Mouse (Mus musculus) lung, postnatal 36 days (tissue): ENCODE results near the gene Myo9b.
"Not testable (repeated sequence)": the region's sequence is repeated elsewhere in the genome, so short reads cannot be mapped to it uniquely, and the experiment has no call there.

Experiments used
- DNase-seq: peaks from one replicate; pipeline ENCODE4 v3.0.0; 2022; ENCODE audit warnings: mixed read lengths

Myo9b gene

DNA sequence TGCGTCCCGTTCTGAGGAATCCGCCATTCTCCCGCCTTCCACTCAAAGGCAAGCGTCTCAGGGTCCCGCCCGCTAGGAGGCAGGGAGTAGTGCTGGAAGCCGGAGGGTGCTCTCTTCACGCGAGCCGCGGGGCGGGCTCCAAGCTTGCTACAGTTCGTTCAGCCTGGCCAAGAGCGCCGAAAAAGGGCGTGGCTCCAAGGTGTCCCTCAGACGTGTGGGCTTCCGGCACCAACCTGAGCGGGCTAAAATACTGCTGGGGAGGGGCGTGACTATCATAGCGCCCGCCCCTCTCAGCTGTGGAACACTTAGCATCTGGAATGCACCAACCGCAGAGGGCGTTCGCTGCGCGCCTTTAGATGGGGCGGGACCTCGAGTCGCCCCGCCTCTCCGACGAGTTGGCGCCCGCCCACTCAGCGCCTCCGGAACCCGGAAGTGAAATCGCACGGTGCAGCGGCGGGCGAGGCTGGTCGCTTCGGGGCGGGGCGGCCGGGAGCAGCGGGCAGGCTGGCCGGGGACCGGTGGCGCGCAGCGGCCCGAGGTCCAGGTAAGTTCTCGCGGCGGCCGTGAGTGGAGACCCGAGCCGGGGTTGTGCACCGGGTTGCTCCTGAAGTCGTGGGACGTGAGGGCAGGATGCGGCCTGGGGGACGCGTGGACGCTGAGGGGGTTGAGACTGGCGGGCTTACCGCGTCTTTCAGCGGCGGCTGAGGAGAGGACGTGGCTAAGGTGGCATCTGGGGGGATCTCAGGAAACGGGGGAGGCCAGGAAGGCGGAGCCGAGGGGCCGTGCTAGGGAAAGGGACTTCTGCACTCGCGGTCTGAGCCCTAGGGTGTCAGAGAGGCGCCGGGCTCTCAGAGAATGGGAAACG, at the start of gene Myo9b, which contains the start of gene Haus8:
Myo9b (plus strand) TSS at position 429 of the 865 bp plus-strand sequence.
Haus8 (minus strand) TSS at position 649 of the 865 bp plus-strand sequence.
- peak; percentile 99 for DNase-seq

DNA sequence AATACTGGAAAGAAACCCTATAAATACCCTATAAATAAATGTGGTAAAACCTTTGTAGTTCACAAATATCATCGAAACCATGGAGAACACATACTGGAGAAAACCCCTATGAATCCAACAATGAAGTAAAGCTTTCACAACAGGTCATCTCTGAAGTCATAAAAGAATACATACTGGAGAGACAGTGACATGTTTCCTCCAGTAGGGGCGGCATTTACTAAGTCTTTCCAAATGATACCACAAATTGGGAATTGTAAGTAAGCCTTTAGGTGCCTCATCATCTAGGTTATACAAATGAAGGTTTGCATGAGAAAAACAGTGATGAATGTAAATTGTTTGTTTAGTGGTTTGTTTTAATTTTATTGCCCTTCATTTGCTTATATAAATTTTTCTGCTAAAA, 48.0 kb upstream of the Myo9b start:
- DNase-seq = peak; percentile 76

DNA sequence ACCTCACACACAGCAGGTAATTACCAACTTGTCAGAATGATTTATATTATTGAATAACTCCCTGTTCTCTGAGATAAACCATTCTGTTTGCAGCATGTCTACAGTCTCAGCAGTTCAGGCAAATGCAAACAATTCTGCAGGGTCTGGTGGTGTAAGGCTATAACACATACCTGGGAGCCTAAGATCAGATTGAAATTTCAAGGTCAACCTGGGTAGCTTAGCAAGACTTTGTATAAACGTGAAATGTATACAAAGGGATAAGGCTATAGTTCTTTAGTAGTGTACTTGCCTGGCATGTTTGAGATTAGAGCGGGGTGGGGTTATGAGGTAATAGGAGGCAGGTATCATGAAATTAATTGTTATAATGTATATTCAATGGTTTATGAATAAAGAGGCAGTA, 29.8 kb upstream of the Myo9b start:
- DNase-seq = no peak

DNA sequence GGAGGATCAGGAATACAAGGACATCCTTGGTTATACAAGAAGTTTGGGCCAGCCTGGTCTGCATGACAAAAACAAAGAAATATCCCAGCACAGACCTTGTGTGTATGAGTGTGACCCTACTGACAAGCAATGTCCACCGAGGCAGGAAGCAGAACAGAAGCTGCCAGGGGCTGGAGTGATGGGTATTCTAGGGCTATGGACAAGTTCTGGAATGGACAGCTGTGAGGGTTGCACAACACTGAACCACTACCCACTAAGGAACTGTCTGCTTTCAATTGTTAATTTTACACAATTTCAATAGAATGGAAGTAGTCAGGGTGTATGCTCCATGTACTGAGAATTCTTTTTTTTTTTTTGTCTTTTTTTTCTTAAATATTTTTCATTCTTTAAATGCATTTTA, 24.3 kb upstream of the Myo9b start:
- DNase-seq = no peak

DNA sequence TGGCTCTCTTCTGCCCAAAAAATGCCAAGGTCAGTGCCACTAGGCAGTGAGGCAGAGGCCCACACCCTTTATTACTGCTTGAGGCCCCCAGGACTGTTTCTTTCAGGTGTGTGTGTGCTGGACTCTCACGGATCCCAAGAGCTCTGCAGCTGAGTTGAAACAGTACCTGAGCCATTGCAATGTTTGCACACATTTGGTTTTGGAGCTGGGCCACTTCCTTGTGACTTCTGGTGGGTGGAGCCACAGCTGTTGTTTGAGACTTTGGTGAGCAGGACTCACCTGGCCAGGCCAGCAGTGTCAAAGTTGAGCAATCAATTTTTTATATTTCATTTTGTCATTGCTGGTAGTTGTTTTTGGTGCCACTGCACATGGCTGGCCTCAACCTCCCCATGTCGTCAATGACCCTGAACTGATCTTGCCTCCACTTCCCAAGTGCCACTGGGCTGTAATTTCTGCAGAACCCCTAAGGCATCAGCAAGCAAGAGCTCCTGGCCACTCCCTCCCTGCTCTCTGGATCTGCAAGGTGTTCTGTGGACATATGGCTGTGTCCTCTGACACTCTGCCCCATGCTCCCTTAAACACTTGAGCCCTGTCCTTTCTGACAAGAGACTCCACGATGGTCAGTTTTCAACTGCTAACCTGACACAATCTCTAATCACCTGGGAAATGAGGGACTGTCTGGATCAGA, 15.8 kb upstream of the Myo9b start:
- DNase-seq = peak; percentile 89

DNA sequence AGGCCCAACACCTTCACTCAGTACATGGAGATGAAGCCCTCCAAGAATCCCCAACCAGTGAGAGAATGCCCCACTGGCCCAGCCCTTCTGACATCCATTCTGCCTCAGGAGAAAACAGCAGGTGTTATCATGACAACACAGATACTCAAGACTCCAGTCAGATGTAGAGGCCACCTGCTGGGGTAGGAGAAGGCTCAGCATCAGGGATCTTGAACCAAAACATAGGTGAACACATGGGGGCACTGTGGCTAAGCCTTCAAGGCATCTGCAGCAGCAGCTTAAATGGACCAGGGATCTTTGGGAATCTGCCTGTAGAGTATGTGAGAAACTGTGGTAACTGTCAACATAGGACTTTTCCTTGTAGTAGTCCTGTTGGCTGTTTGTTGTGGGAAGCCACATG, 11.3 kb upstream of the Myo9b start:
- DNase-seq = peak; percentile 58

DNA sequence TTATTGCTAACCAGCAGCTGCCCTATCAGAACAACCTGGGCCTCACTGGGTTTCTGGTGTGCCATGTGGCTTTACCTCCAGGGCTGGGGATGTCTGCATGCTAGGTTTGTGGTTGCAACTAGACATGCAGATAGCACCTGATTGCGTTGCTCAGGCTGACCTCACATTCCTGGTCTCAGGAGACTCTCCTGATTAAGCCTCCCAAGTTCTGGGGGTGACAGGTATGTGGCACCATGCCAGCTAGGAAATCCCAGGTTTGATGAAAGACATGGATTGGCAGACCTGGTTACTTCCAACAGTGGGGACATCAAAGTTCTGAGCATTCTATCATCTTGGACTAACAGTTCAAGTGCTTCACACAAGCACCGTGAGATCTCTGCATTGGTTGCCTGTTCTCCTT, 4.8 kb upstream of the Myo9b start:
- DNase-seq = no peak

DNA sequence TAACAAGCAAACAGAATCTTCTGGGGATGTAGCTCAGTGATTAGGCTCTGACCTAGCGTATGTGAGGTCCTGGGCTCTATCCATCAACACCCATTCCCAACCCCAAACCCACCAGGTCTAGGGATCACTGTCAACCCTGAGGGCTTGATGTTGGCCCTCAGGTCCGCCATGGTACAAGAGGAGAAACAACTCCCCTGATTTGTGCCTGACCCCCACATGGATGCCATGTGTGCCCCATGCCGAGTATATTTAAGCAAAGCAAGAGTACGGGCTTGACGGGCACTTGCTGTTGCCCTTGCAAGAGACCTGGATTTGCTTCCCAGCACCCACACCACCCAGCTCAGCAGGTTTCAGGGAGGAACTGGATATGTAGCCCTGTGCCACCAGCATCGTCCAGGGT, 4.2 kb upstream of the Myo9b start:
- DNase-seq = not testable (repeated sequence)

DNA sequence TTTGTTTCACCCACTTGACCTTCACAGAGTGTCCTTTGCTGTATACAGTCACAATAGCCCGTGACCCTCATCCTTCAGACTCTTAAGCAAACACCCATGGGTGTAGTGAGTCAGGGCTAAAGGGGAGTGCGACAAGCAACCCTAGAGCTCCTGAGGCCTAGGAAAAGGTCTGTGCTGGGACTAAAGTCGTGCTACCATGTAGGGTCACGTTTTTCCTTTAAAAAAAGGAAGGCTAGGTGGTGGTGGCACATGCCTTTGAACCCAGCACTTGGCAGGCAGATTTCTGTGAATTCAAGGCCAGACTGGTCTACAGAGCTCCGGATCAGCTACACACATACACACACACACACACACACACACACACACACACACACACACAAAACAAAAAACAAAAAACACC, 884 bp upstream of the Myo9b start:
- DNase-seq = no peak

DNA sequence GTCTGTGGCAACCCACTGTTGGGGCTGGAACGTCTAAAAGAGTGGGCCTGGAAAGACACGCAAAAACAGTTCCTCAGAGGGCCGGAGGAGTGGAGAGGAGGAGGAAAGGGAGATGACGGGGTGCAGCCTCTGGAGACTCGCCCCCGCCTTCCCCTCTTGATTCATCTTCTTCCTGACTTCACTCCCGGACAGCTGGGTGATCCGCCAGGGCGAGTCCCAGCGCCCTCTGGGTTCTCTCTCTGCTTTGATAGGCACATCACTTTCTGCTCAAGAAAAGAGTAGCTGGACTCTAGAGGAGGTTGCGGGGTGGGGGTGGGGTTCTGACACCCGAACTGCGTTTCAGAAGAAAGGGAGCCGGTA, 617 bp downstream of the Myo9b start:
- DNase-seq = peak; percentile 79

DNA sequence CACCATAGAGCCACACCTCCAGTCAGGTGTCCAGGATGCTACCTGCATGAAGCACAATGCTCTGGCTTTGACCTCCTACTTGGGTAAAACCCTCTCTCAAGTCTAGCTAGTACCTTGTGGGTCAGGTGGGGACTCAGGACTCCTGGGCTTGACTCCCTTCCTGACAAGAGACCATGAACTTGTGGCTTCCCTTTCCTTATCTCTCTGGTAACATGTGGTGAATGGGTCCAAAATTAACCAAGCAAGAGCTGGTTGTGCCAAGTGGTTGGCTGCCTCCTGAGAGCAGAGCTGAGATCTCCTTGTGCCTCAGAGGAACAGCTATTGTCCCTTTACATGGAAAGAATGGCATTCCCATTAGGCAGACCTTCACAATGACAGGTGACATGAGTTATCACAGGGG, 2.0 kb downstream of the Myo9b start:
- DNase-seq = no peak

DNA sequence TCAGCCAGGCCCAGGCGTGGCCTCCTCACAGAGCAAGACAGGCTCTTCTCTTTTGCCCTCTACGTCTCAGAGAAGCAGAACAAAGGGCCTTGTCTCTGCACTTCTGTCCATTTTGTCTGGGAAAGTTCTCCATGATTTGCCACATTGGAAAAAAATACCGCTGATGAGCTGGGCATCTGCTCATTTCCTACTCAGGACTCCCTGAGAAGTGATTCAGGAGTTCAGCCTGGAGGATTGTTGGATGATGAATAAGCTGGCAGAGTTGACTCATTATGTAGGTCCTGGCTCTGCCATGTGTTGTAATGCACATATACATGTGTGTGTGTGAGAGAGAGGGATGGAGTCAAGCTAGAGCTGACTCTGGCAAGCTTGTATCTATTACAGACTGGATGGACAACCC, 3.7 kb downstream of the Myo9b start:
- no peak for DNase-seq

DNA sequence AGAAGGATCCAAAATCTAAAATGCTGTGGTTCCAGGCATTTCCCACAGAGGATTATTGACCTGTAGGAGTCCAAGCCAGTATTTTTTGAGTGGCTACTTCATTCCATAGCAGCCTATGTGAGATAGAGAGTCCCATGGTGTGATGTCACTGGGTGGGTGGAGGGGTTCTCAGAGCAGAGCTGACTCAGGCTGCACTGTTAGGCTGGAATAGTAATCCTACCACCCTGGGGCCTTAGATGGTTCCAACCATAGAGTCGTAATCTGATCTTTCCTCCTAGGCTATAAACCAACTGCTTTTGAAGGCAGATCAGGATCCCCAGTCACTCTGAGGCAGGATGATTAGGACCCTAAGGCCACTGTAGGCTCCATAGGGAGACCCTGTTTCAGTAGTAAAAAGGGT, 6.9 kb downstream of the Myo9b start:
- DNase-seq = not testable (repeated sequence)

DNA sequence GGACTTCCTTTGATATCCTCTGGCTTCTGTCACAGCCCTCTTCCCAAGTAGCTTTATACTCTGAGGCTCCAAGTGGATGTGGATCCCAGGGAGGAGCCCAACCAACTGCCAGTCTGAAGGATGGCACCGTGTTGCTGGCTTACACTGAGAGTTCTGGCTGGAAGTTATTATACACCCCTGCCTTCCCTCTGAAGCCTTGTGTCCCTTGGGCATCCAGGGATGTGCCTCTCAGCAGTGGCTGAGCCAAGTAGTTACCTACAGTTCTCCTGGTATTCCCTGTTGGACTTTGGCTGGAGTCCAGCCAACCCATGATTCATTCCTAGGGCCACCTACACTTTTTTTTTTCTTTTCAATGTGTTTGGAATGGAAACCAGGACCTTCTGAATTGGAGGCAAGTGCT, 9.2 kb downstream of the Myo9b start:
- DNase-seq = not testable (repeated sequence)

DNA sequence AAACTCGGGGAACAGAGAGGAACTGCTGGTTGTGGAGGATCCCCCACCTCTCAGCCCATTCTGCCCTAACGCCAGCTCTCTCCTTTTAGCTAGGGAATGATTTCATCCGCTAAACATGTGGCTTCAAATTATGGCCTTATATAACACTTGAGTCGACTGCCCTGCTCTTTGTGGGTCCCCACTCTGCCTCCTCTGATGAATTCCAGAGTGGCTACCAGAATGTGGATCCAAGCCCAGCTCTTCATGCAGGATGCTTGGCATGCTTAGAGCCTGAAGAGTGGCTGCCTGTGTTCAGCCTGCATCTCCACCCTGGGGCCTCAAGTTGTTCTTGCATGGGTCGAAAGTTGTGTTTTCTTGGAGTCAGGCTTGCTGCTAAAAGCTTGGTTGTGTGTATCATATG, 10.1 kb downstream of the Myo9b start:
- DNase-seq = peak; percentile 68

DNA sequence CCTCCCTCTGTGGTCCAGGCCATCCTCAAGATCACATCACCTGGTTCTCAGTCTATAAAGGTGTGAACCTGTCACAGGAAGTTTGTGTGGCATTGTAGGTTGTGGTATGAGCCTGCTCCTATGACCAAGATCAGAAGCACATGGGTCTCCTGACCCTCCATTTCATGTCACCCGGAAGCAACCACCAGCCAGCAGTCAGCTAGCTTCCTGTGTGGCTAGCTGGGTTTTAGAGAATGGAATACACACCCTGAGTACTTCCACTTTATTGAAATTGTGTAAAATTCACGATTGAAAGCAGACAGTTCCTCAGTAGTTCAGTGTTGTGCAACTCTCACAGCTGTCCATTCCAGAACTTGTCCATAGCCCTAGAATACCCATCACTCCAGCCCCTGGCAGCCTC, 13.7 kb downstream of the Myo9b start:
- DNase-seq = peak; percentile 62

DNA sequence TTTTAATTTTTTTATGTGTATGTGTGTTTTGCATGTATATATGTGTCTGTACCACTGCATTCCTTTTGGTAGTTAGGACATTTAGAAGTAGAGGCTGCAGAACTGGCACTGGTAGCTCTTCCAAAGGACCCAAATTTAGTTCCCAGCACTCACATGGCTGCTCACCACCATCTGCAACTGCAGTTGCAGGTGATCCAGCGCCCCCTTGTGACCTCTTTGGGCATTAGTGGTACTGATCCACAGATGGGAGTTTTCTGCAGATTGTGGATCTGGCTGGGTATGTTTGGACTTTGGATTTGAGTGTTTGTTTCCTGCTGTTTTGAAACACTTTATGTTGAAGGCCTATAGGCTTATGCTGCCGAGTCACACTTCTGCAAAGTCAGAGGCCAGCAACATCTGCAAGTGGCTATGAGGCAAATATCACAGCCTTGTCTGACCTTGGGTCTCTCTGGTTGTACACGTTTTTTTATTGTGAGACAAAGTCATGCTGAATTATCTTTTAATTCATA, 16.0 kb downstream of the Myo9b start:
- DNase-seq = no peak

DNA sequence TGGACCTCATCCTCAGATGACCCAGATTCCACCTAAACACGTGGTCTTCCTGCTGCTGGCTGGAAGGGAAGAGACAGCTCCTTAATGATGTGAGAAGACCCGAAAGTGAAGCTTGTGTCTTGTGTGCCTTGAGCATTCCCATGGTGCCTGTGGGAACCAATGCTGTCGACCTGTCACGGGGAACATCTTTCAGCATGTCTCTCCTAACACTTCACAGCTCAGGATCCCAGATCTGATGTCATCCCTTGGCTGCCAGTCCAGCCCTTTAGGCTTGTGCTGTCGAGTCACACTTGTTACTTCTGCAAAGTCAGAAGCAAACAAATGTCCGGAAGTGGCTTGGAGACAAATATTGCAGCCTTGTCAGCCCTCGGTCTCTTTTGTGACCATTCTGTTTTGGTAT, 16.6 kb downstream of the Myo9b start:
- peak; percentile 67 for DNase-seq

DNA sequence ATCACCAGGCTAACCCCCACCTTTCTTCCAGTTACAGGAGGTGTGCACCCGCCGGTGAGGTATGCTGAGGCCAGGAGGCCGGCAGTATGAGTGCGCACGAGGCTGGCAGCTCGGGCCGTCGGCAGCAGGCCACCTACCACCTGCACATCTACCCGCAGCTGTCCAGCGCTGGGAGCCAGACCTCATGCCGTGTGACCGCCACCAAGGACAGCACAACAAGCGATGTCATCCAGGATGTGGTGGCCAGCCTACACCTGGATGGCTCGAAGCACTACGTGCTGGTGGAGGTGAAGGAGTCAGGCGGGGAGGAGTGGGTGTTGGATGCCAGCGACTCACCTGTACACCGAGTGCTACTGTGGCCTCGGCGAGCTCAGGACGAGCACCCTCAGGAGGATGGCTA, 17.7 kb downstream of the Myo9b start:
- no peak for DNase-seq

DNA sequence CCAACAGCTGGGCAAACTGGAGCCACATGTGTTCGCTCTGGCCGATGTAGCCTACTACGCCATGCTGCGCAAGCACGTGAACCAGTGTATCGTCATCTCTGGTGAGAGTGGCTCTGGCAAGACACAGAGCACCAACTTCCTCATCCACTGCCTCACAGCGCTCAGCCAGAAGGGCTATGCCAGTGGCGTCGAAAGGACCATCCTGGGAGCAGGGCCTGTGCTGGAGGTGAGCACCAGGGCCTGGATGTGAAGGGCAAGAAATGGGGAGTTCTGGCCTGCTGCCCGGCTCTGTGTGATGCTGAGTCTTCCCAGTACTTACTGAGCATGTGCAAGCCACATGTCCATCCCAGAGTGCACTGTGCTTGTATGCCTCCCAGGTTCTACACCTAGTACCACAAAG, 18.4 kb downstream of the Myo9b start:
- DNase-seq = no peak

DNA sequence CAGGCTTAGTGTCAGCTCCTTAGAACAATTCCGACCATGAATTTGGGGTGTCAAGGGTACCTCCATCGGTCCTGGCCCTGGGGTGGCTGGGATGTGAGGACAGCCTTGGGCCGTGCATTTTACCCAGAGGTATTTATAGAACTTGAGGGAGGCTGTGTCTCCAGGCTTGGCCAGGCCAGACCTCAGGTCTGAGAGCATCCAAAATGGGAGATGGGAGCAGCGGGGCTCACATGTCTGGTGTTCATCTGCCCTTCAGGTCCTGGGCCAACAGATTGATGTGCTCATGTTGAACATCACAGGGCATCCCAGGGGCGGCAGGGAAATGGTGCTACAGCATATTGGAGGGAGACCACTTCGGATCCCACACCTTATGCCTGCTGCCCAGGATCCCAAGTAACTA, 18.8 kb downstream of the Myo9b start:
- no peak for DNase-seq

DNA sequence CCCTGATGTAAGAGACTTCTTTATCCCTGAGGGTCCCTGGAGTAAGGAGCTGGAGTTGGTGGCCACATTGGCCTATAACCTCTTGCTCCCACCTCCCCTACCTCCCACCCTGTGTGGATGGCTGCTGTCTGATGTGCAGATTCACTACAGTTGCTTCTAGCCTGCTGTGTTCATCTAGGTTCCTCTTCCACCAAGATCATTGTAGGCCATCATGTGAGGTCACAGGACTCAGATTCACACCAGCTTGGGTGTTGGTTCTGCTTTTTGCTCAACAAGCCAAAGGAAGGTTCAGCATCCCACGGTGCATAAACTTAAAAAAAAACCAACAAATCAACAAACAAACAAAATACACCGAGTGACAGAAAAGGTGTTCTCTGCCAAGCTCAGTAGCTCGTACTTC, 21.4 kb downstream of the Myo9b start:
- DNase-seq = not testable (repeated sequence)

DNA sequence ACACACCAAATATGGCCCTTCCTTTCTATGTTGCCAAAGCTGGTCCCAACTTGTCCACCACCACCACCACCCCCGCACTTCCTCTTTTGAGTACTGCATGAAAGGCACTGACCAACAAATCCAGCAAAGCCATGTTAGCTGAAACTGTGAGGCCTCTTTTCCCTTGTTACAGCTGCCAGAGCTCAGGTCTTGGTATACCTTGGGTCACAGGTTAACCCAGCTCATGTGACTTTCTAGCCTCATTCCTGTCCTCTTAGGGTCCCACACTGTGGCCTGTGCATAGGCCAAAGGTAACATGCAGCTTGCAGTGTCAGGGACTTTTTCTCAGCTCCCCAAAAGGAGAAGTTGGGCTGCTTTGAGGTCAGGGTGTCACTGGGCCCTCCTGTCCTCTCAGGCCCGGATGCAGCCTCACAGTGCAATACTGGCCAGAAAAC, 23.7 kb downstream of the Myo9b start:
- DNase-seq = peak; percentile 62

DNA sequence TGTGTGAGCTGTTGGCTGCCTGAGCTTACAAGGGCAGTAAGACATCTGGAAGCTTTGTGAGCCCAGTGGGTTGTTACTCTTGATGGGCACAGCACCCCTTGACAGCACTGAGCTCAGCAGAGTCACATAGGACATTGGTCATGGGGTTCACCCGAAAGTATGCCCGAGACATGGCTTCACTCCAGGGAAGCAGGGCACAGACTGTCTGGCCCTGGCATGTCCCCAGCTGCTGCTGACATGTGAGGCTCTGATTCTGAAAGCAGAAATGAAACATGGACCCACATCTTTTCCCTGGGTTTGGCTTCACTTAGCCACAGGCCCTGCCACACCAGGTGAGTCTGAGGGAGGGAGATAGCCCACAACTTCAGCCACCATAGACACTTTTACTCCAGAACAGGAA, 24.3 kb downstream of the Myo9b start:
- no peak for DNase-seq
